Mouse (Mus musculus) heart, adult 2 months (tissue): ENCODE measurements at regions not wholly inside any gene's neighbourhood (a gene's known extent, or its start where the extent isn't known, plus 50 kb on each side); places are given as distances from the start of the nearest gene placed in this dataset.

Experiments
- DNase-seq, 2 experiments: peaks; one replicate each; pipeline ENCODE4 v3.0.0; 2021
- H3K27ac ChIP-seq: fragments of 200-600 bp; 2 replicates; pipeline ENCODE4 v1.8.1; 2022
- H3K27me3 ChIP-seq: fragments of 200-500 bp; 2 replicates; pipeline ENCODE4 v1.6.1; 2012; ENCODE audit warnings: mild to moderate bottlenecking, low read length, inconsistent platforms, mixed read lengths; ENCODE audit not compliant: control insufficient read depth, insufficient read depth
- H3K36me3 ChIP-seq: fragments of 200-500 bp; 2 replicates; pipeline ENCODE4 v1.6.1; 2012; ENCODE audit warnings: low read length, inconsistent platforms; ENCODE audit not compliant: control insufficient read depth, insufficient read depth
- H3K4me1 ChIP-seq: fragments of 200-500 bp; 2 replicates; pipeline ENCODE4 v1.6.1; 2011; ENCODE audit warnings: low read length; ENCODE audit not compliant: control insufficient read depth, insufficient read depth
- H3K4me3 ChIP-seq: fragments of 200-600 bp; 2 replicates; pipeline ENCODE4 v1.8.1; 2022
- H3K79me2 ChIP-seq: fragments of 200-500 bp; replicated peaks from 2 replicates; pipeline ENCODE4 v1.6.1; 2012; ENCODE audit warnings: mild to moderate bottlenecking, inconsistent platforms, low read length, moderate library complexity, mixed read lengths; ENCODE audit not compliant: control insufficient read depth, insufficient read depth
- H3K9ac ChIP-seq: fragments of 200-500 bp; 2 replicates; pipeline ENCODE4 v1.6.1; 2012; ENCODE audit warnings: low read depth, mild to moderate bottlenecking, control low read depth, inconsistent platforms, low read length, mixed read lengths
- CTCF ChIP-seq: fragments of 200-600 bp; IDR thresholded peaks from 2 replicates; pipeline ENCODE4 v1.8.1; 2022; ENCODE audit warnings: antibody characterized with exemption, mild to moderate bottlenecking, moderate library complexity
- EP300 ChIP-seq: fragments of 200-500 bp; IDR thresholded peaks from 2 replicates; pipeline ENCODE4 v1.6.1; 2011; ENCODE audit warnings: low read depth, low read length, control low read depth; ENCODE audit not compliant: insufficient read depth
- POLR2A ChIP-seq: fragments of 200-500 bp; IDR thresholded peaks from 2 replicates; pipeline ENCODE4 v1.6.1; 2011; ENCODE audit warnings: mild to moderate bottlenecking, low read depth, low read length, control low read depth; ENCODE audit not compliant: insufficient read depth
- whole genome bisulfite sequencing: fragments of 180-500 bp; shearing (Covaris S2); methylation state at CpG from one replicate; pipeline ENCODE4 v1.1.7; 2018; 5-methylcytosine and 5-hydroxymethylcytosine counted together
- intact Hi-C: fragments of 180-260 bp; cut with DNase I; formaldehyde crosslinking; loops from one replicate; pipeline ENCODE4 v1.15.1; 2025

GRCm38 (mm10) chr8:66756639-66757038 lies 59.6 kb downstream of the Npy1r start:
- Histone ChIP-seq H3K36me3 (no peaks in the 10 kb centered on the region), H3K9ac (no peak overlapping the region), H3K4me3 (no peak overlapping the region), H3K27ac (no peak overlapping the region), H3K4me1 (no peaks in the 10 kb centered on the region), H3K79me2 (no peaks in the 10 kb centered on the region), H3K27me3 (no peaks in the 10 kb centered on the region)
- WGBS = 69% methylated on average over 2 of the region's 2 CpGs
- TF ChIP-seq CTCF (no peak), EP300 (no peak), POLR2A (no peak)
- DNase-seq = no peak
- intact Hi-C loops = no loop called here

GRCm38 (mm10) chr8:66757830-66758229 lies 60.8 kb downstream of the Npy1r start:
- no peaks in the 10 kb centered on the region for H3K36me3 ChIP-seq
- WGBS = 86% methylated on average over 2 of the region's 2 CpGs
- H3K9ac ChIP-seq = no peak overlapping the region
- intact Hi-C loops = no loop called here
- DNase-seq = no peak
- no peaks in the 10 kb centered on the region for H3K4me1 ChIP-seq
- no peaks in the 10 kb centered on the region for H3K79me2 ChIP-seq
- no peak for TF ChIP-seq POLR2A
- no peak for TF ChIP-seq EP300
- no peak for TF ChIP-seq CTCF
- H3K4me3 ChIP-seq = no peak overlapping the region
- no peaks in the 10 kb centered on the region for H3K27me3 ChIP-seq
- no peak overlapping the region for H3K27ac ChIP-seq

GRCm38 (mm10) chr8:66758519-66758918 lies 61.5 kb downstream of the Npy1r start:
- intact Hi-C loops = no loop called here
- no peak for TF ChIP-seq POLR2A
- no peak for TF ChIP-seq CTCF
- TF ChIP-seq EP300 = no peak

GRCm38 (mm10) chr8:66759716-66760115 lies 62.7 kb downstream of the Npy1r start:
- H3K27ac ChIP-seq = no peak overlapping the region
- H3K9ac ChIP-seq = no peak overlapping the region
- H3K4me3 ChIP-seq = no peak overlapping the region
- no peaks in the 10 kb centered on the region for H3K36me3 ChIP-seq
- H3K79me2 ChIP-seq = no peaks in the 10 kb centered on the region
- intact Hi-C loops = no loop called here
- H3K27me3 ChIP-seq = no peaks in the 10 kb centered on the region
- H3K4me1 ChIP-seq = no peaks in the 10 kb centered on the region
- no peak for TF ChIP-seq CTCF
- no peak for TF ChIP-seq POLR2A
- no peak for TF ChIP-seq EP300
- DNase-seq = no peak

More at GRCm38 (mm10) chr8:66758519-66758918, 61.5 kb downstream of the Npy1r start:
- Histone ChIP-seq H3K79me2 (no peaks in the 10 kb centered on the region), H3K4me1 (no peaks in the 10 kb centered on the region), H3K4me3 (no peak overlapping the region), H3K27me3 (no peaks in the 10 kb centered on the region), H3K9ac (no peak overlapping the region), H3K36me3 (no peaks in the 10 kb centered on the region), H3K27ac (no peak overlapping the region)
- DNase-seq = no peak
- 76% methylated on average over 2 of the region's 2 CpGs for WGBS

- no peaks in the 10 kb centered on the region for H3K4me1 ChIP-seq
- 40% methylated on average over 3 of the region's 3 CpGs for WGBS
- TF ChIP-seq CTCF = no peak
- no peak for TF ChIP-seq POLR2A
- TF ChIP-seq EP300 = no peak
- H3K79me2 ChIP-seq = no peaks in the 10 kb centered on the region
- intact Hi-C loops = no loop called here
- H3K36me3 ChIP-seq = no peaks in the 10 kb centered on the region
- no peak overlapping the region for H3K4me3 ChIP-seq
- H3K9ac ChIP-seq = no peak overlapping the region
- no peak for DNase-seq
- H3K27me3 ChIP-seq = no peaks in the 10 kb centered on the region
- H3K27ac ChIP-seq = no peak overlapping the region
These were observed 64.1 kb downstream of the Npy1r start for GRCm38 (mm10) chr8:66760958-66761583.

GRCm38 (mm10) chr8:66764992-66765528 lies 68.1 kb downstream of the Npy1r start:
- Histone ChIP-seq H3K4me1 (no peaks in the 10 kb centered on the region), H3K27me3 (no peaks in the 10 kb centered on the region), H3K27ac (no peak overlapping the region), H3K79me2 (no peaks in the 10 kb centered on the region), H3K36me3 (no peaks in the 10 kb centered on the region), H3K9ac (no peak overlapping the region), H3K4me3 (no peak overlapping the region)
- no peak for DNase-seq
- 37% methylated on average over 3 of the region's 3 CpGs for WGBS
- intact Hi-C loops = no loop called here
- no peak for TF ChIP-seq CTCF
- TF ChIP-seq EP300 = no peak
- no peak for TF ChIP-seq POLR2A
